Mouse (Mus musculus): ENCODE data around the gene Cxcl5. TPM values are rescaled to one million over a fixed set of nuclear protein-coding genes. Genes with fewer than 3 reads are reported as not detected.
"Not testable (repeated sequence)": the region's sequence is repeated elsewhere in the genome, so short reads cannot be mapped to it uniquely, and the experiment has no call there.

Cxcl5 gene
- polyA plus RNA-seq, 1 experiment from 2014 or later = 0.69 TPM

GRCm38 (mm10) chr5:90785659-90786588, 26.8 kb downstream of the Cxcl5 start, which contains the start of gene Cxcl3:
TSS of gene Cxcl3 (plus strand) at chr5:90786103.
- ATAC-seq (ENCODE audit: insufficient read depth) = peak; percentile 40; the same call in 1 of the 2 replicates
- no peak within 1 kb of the TSS for H3K9ac ChIP-seq
- no peaks in the 10 kb centered on the region for H3K36me3 ChIP-seq (replicated peaks)
- H3K9me3 ChIP-seq (replicated peaks) = no peaks in the 10 kb centered on the region
- no peaks in the 10 kb centered on the region for H3K27me3 ChIP-seq
- H3K27ac ChIP-seq (replicated peaks) = no peak within 1 kb of the TSS
- peak within 1 kb of the TSS; percentile 66 for H3K4me2 ChIP-seq
- H3K4me1 ChIP-seq (replicated peaks) = peaks cover 4% of the 10 kb centered on the region; the same call in 1 of the 2 replicates
- 15% methylated on average over 26 of the region's 26 CpGs for WGBS (ENCODE audit: insufficient replicate concordance)
- H3K4me3 ChIP-seq (replicated peaks) = peak within 1 kb of the TSS; percentile 37

- H3K4me1 ChIP-seq (replicated peaks) = peaks cover 4% of the 10 kb centered on the region; the same call in 1 of the 2 replicates
- no peak overlapping the region for H3K4me2 ChIP-seq
- H3K4me3 ChIP-seq (replicated peaks) = no peak overlapping the region
- no peak overlapping the region for H3K27ac ChIP-seq (replicated peaks)
- no peak overlapping the region for H3K9ac ChIP-seq
- no peak for ATAC-seq (ENCODE audit: insufficient read depth)
- no peaks in the 10 kb centered on the region for H3K27me3 ChIP-seq
- no peaks in the 10 kb centered on the region for H3K9me3 ChIP-seq (replicated peaks)
- 54% methylated on average over 4 of the region's 4 CpGs for WGBS (ENCODE audit: insufficient replicate concordance)
- no peaks in the 10 kb centered on the region for H3K36me3 ChIP-seq (replicated peaks)
Observed at GRCm38 (mm10) chr5:90788114-90788513, 29.0 kb downstream of the Cxcl5 start.

GRCm38 (mm10) chr5:90789306-90790073, 30.3 kb downstream of the Cxcl5 start:
- no peak overlapping the region for H3K9ac ChIP-seq
- 17% methylated on average over 11 of the region's 11 CpGs for WGBS (ENCODE audit: insufficient replicate concordance)
- H3K4me2 ChIP-seq = no peak overlapping the region
- H3K4me3 ChIP-seq (replicated peaks) = no peak overlapping the region
- H3K36me3 ChIP-seq (replicated peaks) = no peaks in the 10 kb centered on the region
- no peaks in the 10 kb centered on the region for H3K9me3 ChIP-seq (replicated peaks)
- peaks cover 4% of the 10 kb centered on the region; the same call in 1 of the 2 replicates for H3K4me1 ChIP-seq (replicated peaks)
- no peak overlapping the region; the same call in 1 of the 2 replicates for H3K27ac ChIP-seq (replicated peaks)
- H3K27me3 ChIP-seq = no peaks in the 10 kb centered on the region
- ATAC-seq (ENCODE audit: insufficient read depth) = no peak

GRCm38 (mm10) chr5:90790074-90790502, 30.9 kb downstream of the Cxcl5 start:
- Histone ChIP-seq H3K36me3 (replicated peaks) (no peaks in the 10 kb centered on the region), H3K9ac (no peak overlapping the region), H3K4me3 (replicated peaks) (no peak overlapping the region), H3K27ac (replicated peaks) (no peak overlapping the region; the same call in 1 of the 2 replicates), H3K9me3 (replicated peaks) (no peaks in the 10 kb centered on the region), H3K27me3 (no peaks in the 10 kb centered on the region), H3K4me1 (replicated peaks) (peaks cover 4% of the 10 kb centered on the region; the same call in 1 of the 2 replicates), H3K4me2 (no peak overlapping the region)
- no peak for ATAC-seq (ENCODE audit: insufficient read depth)
- 18% methylated on average over 8 of the region's 8 CpGs for WGBS (ENCODE audit: insufficient replicate concordance)

GRCm38 (mm10) chr5:90794195-90794625, 35.0 kb downstream of the Cxcl5 start, which contains the start of gene Cxcl15:
TSS of gene Cxcl15 (plus strand) at chr5:90794534.
- 45% methylated on average over 5 of the region's 5 CpGs for WGBS (ENCODE audit: insufficient replicate concordance)
- ATAC-seq (ENCODE audit: insufficient read depth) = no peak

GRCm38 (mm10) chr5:90795392-90795791, 36.2 kb downstream of the Cxcl5 start:
- H3K9me3 ChIP-seq (replicated peaks); H3K27ac ChIP-seq (replicated peaks); H3K9ac ChIP-seq; H3K4me2 ChIP-seq; ATAC-seq (ENCODE audit: insufficient read depth); H3K36me3 ChIP-seq (replicated peaks); H3K27me3 ChIP-seq; H3K4me1 ChIP-seq (replicated peaks); H3K4me3 ChIP-seq (replicated peaks): not testable (repeated sequence)
- 53% methylated on average over 2 of the region's 2 CpGs for WGBS (ENCODE audit: insufficient replicate concordance)

More at GRCm38 (mm10) chr5:90794195-90794625, 35.0 kb downstream of the Cxcl5 start, which contains the start of gene Cxcl15:
- Histone ChIP-seq H3K4me2 (no peak within 1 kb of the TSS), H3K9ac (no peak within 1 kb of the TSS), H3K4me3 (replicated peaks) (no peak within 1 kb of the TSS), H3K36me3 (replicated peaks) (no peaks in the 10 kb centered on the region), H3K4me1 (replicated peaks) (no peaks in the 10 kb centered on the region), H3K27ac (replicated peaks) (no peak within 1 kb of the TSS), H3K9me3 (replicated peaks) (no peaks in the 10 kb centered on the region), H3K27me3 (no peaks in the 10 kb centered on the region)

GRCm38 (mm10) chr5:90804574-90804973, 45.4 kb downstream of the Cxcl5 start:
- ATAC-seq (ENCODE audit: insufficient read depth) = no peak

GRCm38 (mm10) chr5:90806050-90806449, 46.9 kb downstream of the Cxcl5 start:
- Histone ChIP-seq H3K36me3 (replicated peaks) (no peaks in the 10 kb centered on the region), H3K27me3 (no peaks in the 10 kb centered on the region), H3K27ac (replicated peaks) (no peak overlapping the region), H3K4me2 (no peak overlapping the region), H3K4me3 (replicated peaks) (no peak overlapping the region), H3K9me3 (replicated peaks) (no peaks in the 10 kb centered on the region), H3K4me1 (replicated peaks) (no peaks in the 10 kb centered on the region), H3K9ac (no peak overlapping the region)
- no peak for ATAC-seq (ENCODE audit: insufficient read depth)

More at GRCm38 (mm10) chr5:90804574-90804973, 45.4 kb downstream of the Cxcl5 start:
- H3K4me2 ChIP-seq = no peak overlapping the region
- no peaks in the 10 kb centered on the region for H3K36me3 ChIP-seq (replicated peaks)
- H3K27me3 ChIP-seq = no peaks in the 10 kb centered on the region
- H3K9me3 ChIP-seq (replicated peaks) = no peaks in the 10 kb centered on the region
- H3K9ac ChIP-seq = no peak overlapping the region
- no peaks in the 10 kb centered on the region for H3K4me1 ChIP-seq (replicated peaks)
- no peak overlapping the region for H3K27ac ChIP-seq (replicated peaks)
- no peak overlapping the region for H3K4me3 ChIP-seq (replicated peaks)

- Histone ChIP-seq H3K4me1 (replicated peaks) (no peaks in the 10 kb centered on the region), H3K27ac (replicated peaks) (no peak overlapping the region), H3K36me3 (replicated peaks) (no peaks in the 10 kb centered on the region), H3K4me2 (no peak overlapping the region), H3K4me3 (replicated peaks) (no peak overlapping the region), H3K27me3 (no peaks in the 10 kb centered on the region), H3K9me3 (replicated peaks) (no peaks in the 10 kb centered on the region), H3K9ac (no peak overlapping the region)
- whole genome bisulfite sequencing (ENCODE audit: insufficient replicate concordance) = 56% methylated on average over 3 of the region's 3 CpGs
- no peak for ATAC-seq (ENCODE audit: insufficient read depth)
Observed at GRCm38 (mm10) chr5:90807176-90807950, 48.2 kb downstream of the Cxcl5 start.
